Mouse (Mus musculus) cortical plate, adult 2 months (tissue): ENCODE measurements around the gene Rasgef1a.

Experiments used
- CTCF ChIP-seq: fragments of 200-500 bp; IDR thresholded peaks from 2 replicates; pipeline ENCODE4 v1.5.1; 2011; ENCODE audit warnings: mild to moderate bottlenecking, control low read depth, low read length; ENCODE audit not compliant: insufficient read depth; ENCODE audit errors: extremely low read depth
- POLR2A ChIP-seq: fragments of 200-500 bp; IDR thresholded peaks from 2 replicates; pipeline ENCODE4 v1.6.1; 2011; ENCODE audit warnings: mild to moderate bottlenecking, low read length, control low read depth; ENCODE audit not compliant: insufficient read depth; ENCODE audit errors: extremely low read depth

DNA sequence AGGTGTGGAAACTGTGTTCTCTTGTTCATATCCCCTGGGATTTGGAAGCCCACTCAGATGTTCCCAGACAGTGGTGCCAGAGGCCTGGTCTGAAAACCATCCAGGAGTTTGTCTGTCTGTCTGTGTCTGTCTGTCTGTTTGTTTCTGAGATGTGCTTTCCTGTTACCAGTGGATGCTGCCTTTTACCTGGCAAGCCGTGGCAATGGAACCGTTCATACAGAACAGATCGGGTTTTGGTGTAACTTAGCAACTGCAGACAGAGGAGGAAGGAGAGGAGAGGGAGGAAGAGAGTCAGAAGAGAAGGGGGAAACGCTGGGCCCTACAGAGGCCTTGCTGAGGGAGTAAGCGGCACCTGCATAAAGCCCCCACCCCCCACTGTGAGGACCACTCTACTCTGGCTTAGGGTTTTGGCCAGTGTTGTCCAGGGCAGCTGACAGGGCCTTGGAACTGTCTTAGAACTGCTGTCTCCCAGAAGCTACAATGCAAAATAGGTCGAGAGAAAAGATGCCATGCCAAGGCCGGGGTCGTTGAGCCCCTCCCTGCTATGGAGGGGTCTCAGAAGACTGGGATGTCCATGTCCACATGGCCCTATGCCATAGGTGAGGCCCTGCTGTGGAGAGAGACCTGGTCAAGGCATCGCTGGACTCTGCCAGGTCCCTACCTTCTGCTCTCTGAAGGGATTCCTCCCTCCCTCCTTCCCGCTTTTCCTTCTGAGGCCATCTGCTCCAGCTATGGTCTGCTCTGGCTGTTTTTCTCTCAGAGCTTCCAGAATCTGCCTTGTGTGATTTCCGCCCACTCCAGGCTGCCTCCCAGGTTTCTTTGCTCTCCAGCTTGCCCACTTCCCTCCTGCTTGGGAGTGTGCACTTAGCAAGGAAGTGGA lies 2.0 kb downstream of the Rasgef1a start:
- TF ChIP-seq CTCF (no peak), POLR2A (peak; percentile 90)
